28 mouse cellular contexts compared by ENCODE assay signal in genomic region chr11:53896935-53897334, GRCm38 (mm10). TPM values are rescaled to one million over a fixed set of nuclear protein-coding genes. Genes with fewer than 3 reads are reported as not detected.
A peak's percentile ranks its signal among the peaks of the same experiment; 100 is the strongest.
DNase-seq lines count a peak whose midpoint lies in the region; ATAC-seq and TF ChIP-seq lines count a peak whose summit lies in the region.
"Had no signal": no experiment of that assay in that cellular context is flagged by ENCODE, and none has a peak within 500 bp of the region (broad histone marks: within the 10 kb centered on the region; RNA-seq: fewer than 3 reads in every experiment).

No protein-coding gene starts in this region.

- H3K4me1 ChIP-seq in MEL (ENCODE audit: control insufficient read depth in 1 of 2, insufficient read depth in 2 of 2, low read length in 2 of 2), result peaks cover 4 to 5% of the 10 kb centered on the region in 2 experiments
- peaks cover 3% of the 10 kb centered on the region; the same call in 1 of the 2 replicates for H3K4me1 ChIP-seq in intestine, postnatal 0 days (replicated peaks; ENCODE audit: control insufficient read depth, insufficient read depth, low read length)
- H3K4me1 ChIP-seq: embryonic facial prominence, embryonic 10.5 days; embryonic facial prominence, embryonic 13.5 days; hindbrain, embryonic 12.5 days; hindbrain, embryonic 15.5 days had no signal

- TF ChIP-seq RAD21 in MEL (IDR thresholded peaks at IDR 0.05; ENCODE audit: low read depth, low read length), result no peak

- intact Hi-C loops in heart, postnatal 36 days (cut with DNase I), result no loop called here

- H3K4me3 ChIP-seq in MEL (ENCODE audit: control insufficient read depth in 1 of 2, insufficient read depth in 1 of 2, low read depth in 2 of 2, low read length in 2 of 2), result peak overlapping the region in 1 of 2 experiments; percentile 28; a peak in 2 of 4 replicates
- no peak overlapping the region for H3K4me3 ChIP-seq in intestine, postnatal 0 days (ENCODE audit: low read depth, low read length)
- H3K4me3 ChIP-seq: embryonic facial prominence, embryonic 10.5 days; embryonic facial prominence, embryonic 13.5 days; erythroblast, embryonic 14.5 days; forebrain, embryonic 12.5 days; forebrain, embryonic 15.5 days; heart, adult 2 months; heart, embryonic 10.5 days; heart, embryonic 13.5 days; hindbrain, embryonic 12.5 days; hindbrain, embryonic 15.5 days had no signal

- 29% methylated on average over 6 of the region's 6 CpGs for WGBS in intestine, postnatal 0 days

- DNase-seq in heart, adult 11 months, result peak; percentile 54
- no peak for DNase-seq in heart, postnatal 36 days
- peak; percentile 36 for DNase-seq in MEL (ENCODE audit: low read depth, low spot score)
- peak; percentile 16 for DNase-seq in induced T-regulatory cell, adult 2 months (ENCODE audit: low read depth)
- no peak for DNase-seq in spleen, postnatal 4 days (ENCODE audit: low spot score in 2 of 2)
- no peak for DNase-seq in adrenal gland, adult 18-20 months (ENCODE audit: low spot score in 2 of 2)
- DNase-seq: adrenal gland, adult 8-10 months; adrenal gland, postnatal 25 days; B cell, adult 2 months; cerebellum, adult 11-12 months; cerebellum, adult 8-10 months; cerebellum, postnatal 10 days; cerebellum, postnatal 36 days; embryo, embryonic 11 days; gastrocnemius, postnatal 25 days; heart, adult 2 months; heart, postnatal 14 days had no signal

- TF ChIP-seq EP300 in MEL (IDR thresholded peaks at IDR 0.05; ENCODE audit: low read depth in 1 of 2, low read length in 2 of 2), result peak in 1 of 2 experiments; percentile 33; a peak in 1 of 4 replicates

- TF ChIP-seq CTCF in MEL (IDR thresholded peaks at IDR 0.05 in 2 of 3, conservative IDR thresholded peaks at IDR 0.05 in 1 of 3; ENCODE audit: control insufficient read depth in 1 of 3, insufficient read depth in 1 of 3, low read depth in 2 of 3, low read length in 3 of 3, poor library complexity in 1 of 3, severe bottlenecking in 1 of 3), result no peak
- TF ChIP-seq CTCF in intestine, postnatal 0 days (IDR thresholded peaks at IDR 0.05; ENCODE audit: low read depth), result no peak

- H3K79me2 ChIP-seq in MEL (ENCODE audit: control insufficient read depth, insufficient read depth, low read length, poor library complexity), result no peaks in the 10 kb centered on the region; the same call in 1 of the 2 replicates

- no peak for TF ChIP-seq POLR2A in MEL (IDR thresholded peaks at IDR 0.05; ENCODE audit: control insufficient read depth in 1 of 2, insufficient read depth in 1 of 2, low read depth in 1 of 2, low read length in 2 of 2, poor library complexity in 1 of 2)

- H3K9ac ChIP-seq in MEL (ENCODE audit: control insufficient read depth, low read depth, low read length, poor library complexity, severe bottlenecking), result no peak overlapping the region
- no peak overlapping the region for H3K9ac ChIP-seq in intestine, postnatal 0 days (ENCODE audit: low read depth, low read length)
- H3K9ac ChIP-seq: embryonic facial prominence, embryonic 13.5 days; forebrain, embryonic 12.5 days; forebrain, embryonic 15.5 days; heart, embryonic 13.5 days; hindbrain, embryonic 12.5 days; hindbrain, embryonic 15.5 days had no signal

- no peaks in the 10 kb centered on the region for H3K9me3 ChIP-seq in MEL (replicated peaks; ENCODE audit: insufficient read depth, low read length)
- H3K9me3 ChIP-seq in intestine, postnatal 0 days (ENCODE audit: control insufficient read depth), result no peaks in the 10 kb centered on the region
- H3K9me3 ChIP-seq: embryonic facial prominence, embryonic 10.5 days; embryonic facial prominence, embryonic 13.5 days; forebrain, embryonic 12.5 days; forebrain, embryonic 15.5 days; heart, embryonic 10.5 days; heart, embryonic 13.5 days; hindbrain, embryonic 12.5 days; hindbrain, embryonic 15.5 days had no signal

- H3K36me3 ChIP-seq in MEL (ENCODE audit: control insufficient read depth in 1 of 2, insufficient read depth in 2 of 2, low read length in 2 of 2), result peaks cover 0 to 11% of the 10 kb centered on the region in 2 experiments; a peak in 2 of 4 replicates
- no peaks in the 10 kb centered on the region for H3K36me3 ChIP-seq in intestine, postnatal 0 days (ENCODE audit: control insufficient read depth, insufficient read depth)
- H3K36me3 ChIP-seq: embryonic facial prominence, embryonic 10.5 days; embryonic facial prominence, embryonic 13.5 days; forebrain, embryonic 12.5 days; forebrain, embryonic 15.5 days; heart, embryonic 10.5 days; heart, embryonic 13.5 days; hindbrain, embryonic 12.5 days; hindbrain, embryonic 15.5 days had no signal

- no peak overlapping the region for H3K27ac ChIP-seq in MEL (ENCODE audit: control insufficient read depth, low read depth, low read length)
- H3K27ac ChIP-seq in intestine, postnatal 0 days (ENCODE audit: low read depth, low read length), result 0 out of 2 replicates have a peak overlapping the region, but pooled peaks have one; percentile 15
- H3K27ac ChIP-seq: embryonic facial prominence, embryonic 10.5 days; embryonic facial prominence, embryonic 13.5 days; forebrain, embryonic 12.5 days; forebrain, embryonic 15.5 days; heart, adult 2 months; heart, embryonic 10.5 days; heart, embryonic 13.5 days; hindbrain, embryonic 12.5 days; hindbrain, embryonic 15.5 days had no signal

- ATAC-seq in intestine, postnatal 0 days, result peak; percentile 55
- ATAC-seq: forebrain, embryonic 15.5 days; inflammation-experienced regulatory T-cells, adult 6 months had no signal

- H3K4me2 ChIP-seq in intestine, postnatal 0 days (replicated peaks; ENCODE audit: low read depth), result no peak overlapping the region
- H3K4me2 ChIP-seq: embryonic facial prominence, embryonic 13.5 days; forebrain, embryonic 12.5 days; forebrain, embryonic 15.5 days; heart, embryonic 13.5 days; hindbrain, embryonic 12.5 days; hindbrain, embryonic 15.5 days had no signal

- H3K27me3 ChIP-seq in MEL (ENCODE audit: control insufficient read depth in 1 of 2, insufficient read depth in 2 of 2, low read length in 2 of 2), result no peaks in the 10 kb centered on the region; a peak in 1 of 4 replicates
- H3K27me3 ChIP-seq in intestine, postnatal 0 days (replicated peaks; ENCODE audit: control insufficient read depth, insufficient read depth, low read length), result no peaks in the 10 kb centered on the region
- H3K27me3 ChIP-seq: embryonic facial prominence, embryonic 13.5 days; forebrain, embryonic 12.5 days; forebrain, embryonic 15.5 days; heart, embryonic 13.5 days; hindbrain, embryonic 12.5 days; hindbrain, embryonic 15.5 days had no signal

TF ChIP-seq in MEL, 35 proteins besides CTCF, POLR2A, EP300 and RAD21 (continues in another document):
- TF ChIP-seq UBTF (IDR thresholded peaks at IDR 0.05; ENCODE audit: borderline replicate concordance, insufficient read depth, low read depth, low read length), result no peak
- no peak for TF ChIP-seq KAT2A (conservative IDR thresholded peaks at IDR 0.05; ENCODE audit: low read depth, low read length)
- TF ChIP-seq BHLHE40 (IDR thresholded peaks at IDR 0.05; ENCODE audit: borderline replicate concordance, low read depth, low read length), result peak; percentile 52; the same call in 1 of the 2 replicates
- no peak for TF ChIP-seq POLR2AphosphoS5 (IDR thresholded peaks at IDR 0.05; ENCODE audit: borderline replicate concordance, low read depth, low read length)
- TF ChIP-seq MXI1 (IDR thresholded peaks at IDR 0.05; ENCODE audit: low read depth, low read length), result peak; percentile 45
- no peak for TF ChIP-seq ZKSCAN1 (IDR thresholded peaks at IDR 0.05; ENCODE audit: low read depth, low read length)
- no peak for TF ChIP-seq HCFC1 (IDR thresholded peaks at IDR 0.05; ENCODE audit: low read depth, low read length)
- no peak for TF ChIP-seq TAL1 (IDR thresholded peaks at IDR 0.05; ENCODE audit: low read length)
- TF ChIP-seq USF2 (IDR thresholded peaks at IDR 0.05; ENCODE audit: borderline replicate concordance in 1 of 2, insufficient read depth in 1 of 2, low read depth in 1 of 2, low read length in 2 of 2), result peak in 1 of 2 experiments; percentile 55; a peak in 1 of 4 replicates
- peak; percentile 49; the same call in 1 of the 2 replicates for TF ChIP-seq SIN3A (IDR thresholded peaks at IDR 0.05; ENCODE audit: low read length)
- TF ChIP-seq MYC (IDR thresholded peaks at IDR 0.05; ENCODE audit: low read depth, low read length), result no peak
- TF ChIP-seq NELFE (IDR thresholded peaks at IDR 0.05; ENCODE audit: low read depth, low read length), result no peak
- TF ChIP-seq ZNF384 (IDR thresholded peaks at IDR 0.05; ENCODE audit: low read depth, low read length), result no peak
- peak; percentile 35; the same call in 1 of the 2 replicates for TF ChIP-seq RCOR1 (IDR thresholded peaks at IDR 0.05; ENCODE audit: low read depth, low read length)
- TF ChIP-seq CHD1 (IDR thresholded peaks at IDR 0.05; ENCODE audit: low read depth, low read length), result no peak
- TF ChIP-seq MYB (IDR thresholded peaks at IDR 0.05; ENCODE audit: low read depth, low read length), result no peak
- no peak for TF ChIP-seq MEF2A (IDR thresholded peaks at IDR 0.05; ENCODE audit: extremely low read depth, insufficient replicate concordance, low read depth, low read length, poor library complexity, severe bottlenecking)
- 0 out of 2 replicates have a peak, but pooled peaks have one; percentile 24 for TF ChIP-seq TCF12 (IDR thresholded peaks at IDR 0.05; ENCODE audit: low read depth, low read length)
- peak; percentile 89 for TF ChIP-seq USF1 (IDR thresholded peaks at IDR 0.05; ENCODE audit: low read depth, low read length)
- no peak for TF ChIP-seq SMC3 (IDR thresholded peaks at IDR 0.05; ENCODE audit: low read depth, low read length)
- TF ChIP-seq TBP (IDR thresholded peaks at IDR 0.05; ENCODE audit: low read depth, low read length), result no peak
- no peak for TF ChIP-seq E2F4 (IDR thresholded peaks at IDR 0.05; ENCODE audit: borderline replicate concordance, low read depth, low read length)
- peak; percentile 54; the same call in 1 of the 2 replicates for TF ChIP-seq ETS1 (IDR thresholded peaks at IDR 0.05; ENCODE audit: low read depth, low read length)
- no peak for TF ChIP-seq POLR2AphosphoS2 (IDR thresholded peaks at IDR 0.05; ENCODE audit: low read length)

RNA-seq across cellular contexts. Expression of gene Slc22a5, which starts 5.5 kb away (rescaled TPM):
- total RNA-seq in heart, postnatal 36 days (2021), result 10 to 100 TPM; 28.4 to 30.4 TPM
- total RNA-seq in MEL (2012; rRNA removed), result 10.2 and 11.8 TPM in 2 replicates
- 10 to 100 TPM in 1 of 2 experiments, not detected in 1; 12.5 TPM for polyA plus RNA-seq in MEL (2012; ENCODE audit: insufficient read depth in 1 of 2, insufficient read length in 2 of 2, low read depth in 1 of 2, low replicate concordance in 2 of 2, missing spikeins in 1 of 2)
- polyA plus RNA-seq in intestine, postnatal 0 days (2015; fragmentation: Nextera tagmentation; extraction: Ambion mirVana), result 40.5 and 40.8 TPM in 2 replicates
- 10 to 100 TPM; 38.9 to 63.4 TPM for total RNA-seq in adrenal gland, adult 18-20 months (2021)
- polyA plus RNA-seq: erythroblast, embryonic 14.5 days had no signal

RNA-seq across cellular contexts. Expression of gene Gm12216, which starts 37.9 kb away (rescaled TPM):
- 1 to 10 TPM; 1.6 TPM for total RNA-seq in heart, postnatal 36 days (2021)
- total RNA-seq in MEL (2012; rRNA removed), result not detected in 2 replicates
- not detected for polyA plus RNA-seq in MEL (2012; ENCODE audit: insufficient read depth in 1 of 2, insufficient read length in 2 of 2, low read depth in 1 of 2, low replicate concordance in 2 of 2, missing spikeins in 1 of 2)
- 6.5 and 8.0 TPM in 2 replicates for polyA plus RNA-seq in intestine, postnatal 0 days (2015; fragmentation: Nextera tagmentation; extraction: Ambion mirVana)
- 1 to 10 TPM; 5.2 to 6.1 TPM for total RNA-seq in adrenal gland, adult 18-20 months (2021)
- polyA plus RNA-seq: embryonic facial prominence, embryonic 10.5 days; embryonic facial prominence, embryonic 13.5 days; erythroblast, embryonic 14.5 days; forebrain, embryonic 12.5 days; forebrain, embryonic 15.5 days; hindbrain, embryonic 12.5 days had no signal

Comparison
In these comparisons a context has a peak if more than half of its experiments do, and no peak if none do; other contexts are left out.
1. DNase-seq: peak in heart, adult 11 months (single experiment), MEL (single experiment) and induced T-regulatory cell, adult 2 months (single experiment); none in heart, postnatal 36 days (0 of 2), spleen, postnatal 4 days (0 of 2) and adrenal gland, adult 18-20 months (0 of 2).